ENCODE assay signal across 8 mouse cellular contexts in the genomic region with DNA sequence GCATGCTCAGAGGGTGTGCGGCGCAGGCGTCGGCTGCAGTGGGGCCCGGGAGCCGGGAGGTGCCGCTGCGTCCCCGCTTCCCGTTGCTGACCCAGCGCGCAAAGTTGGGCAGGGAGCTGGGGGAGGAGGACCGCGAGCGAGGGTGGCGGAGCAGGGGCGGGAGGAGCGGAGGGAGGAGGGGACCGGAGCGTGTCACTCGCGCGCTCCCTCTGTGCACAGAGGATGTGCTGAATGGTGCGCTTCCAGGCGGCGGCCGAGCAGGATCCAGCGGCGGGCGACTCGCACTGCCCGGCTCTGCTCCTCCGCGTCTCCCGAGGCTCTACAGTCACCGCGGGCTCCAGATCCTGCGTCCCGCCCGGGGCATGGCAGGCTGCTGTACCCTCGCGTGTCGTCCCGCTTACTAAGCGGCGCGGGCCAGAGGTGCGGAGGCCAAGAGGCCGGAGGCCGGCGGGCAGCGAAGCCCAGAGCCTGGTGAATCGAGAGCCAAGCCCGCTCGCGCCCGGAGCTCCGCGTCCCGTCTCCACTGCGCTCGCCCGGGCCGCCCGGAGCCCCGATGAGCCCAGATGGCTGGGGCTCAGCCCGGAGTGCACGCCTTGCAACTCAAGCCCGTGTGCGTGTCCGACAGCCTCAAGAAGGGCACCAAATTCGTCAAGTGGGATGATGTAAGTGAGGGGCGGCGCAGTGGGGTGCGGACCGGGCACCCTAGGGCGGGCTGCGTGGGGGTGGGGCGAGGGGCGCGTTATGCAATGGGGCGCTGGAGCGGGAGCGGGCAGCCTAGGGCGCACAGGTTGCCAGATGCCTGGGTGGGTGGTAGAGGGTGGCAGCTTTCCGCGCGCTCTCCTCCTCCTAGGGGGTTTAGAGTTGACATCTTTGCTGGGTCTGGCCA. TPM values are rescaled to one million over a fixed set of nuclear protein-coding genes. Genes with fewer than 3 reads are reported as not detected.
DNase-seq lines count a peak whose midpoint lies in the region; ATAC-seq lines count a peak whose summit lies in the region.

A gene (plus strand): TSS at position 98 of the 886 bp plus-strand sequence.

- H3K9ac ChIP-seq in embryonic facial prominence, embryonic 14.5 days (ENCODE audit: low read depth, low read length) = peak within 1 kb of the TSS; percentile 76
- peak within 1 kb of the TSS; percentile 76 for H3K9ac ChIP-seq in limb, embryonic 11.5 days (ENCODE audit: low read length)
- peak within 1 kb of the TSS; percentile 77 for H3K9ac ChIP-seq in midbrain, embryonic 12.5 days (replicated peaks)

- H3K9me3 ChIP-seq in embryonic facial prominence, embryonic 14.5 days (ENCODE audit: control insufficient read depth, low read length) = no peaks in the 10 kb centered on the region
- no peaks in the 10 kb centered on the region for H3K9me3 ChIP-seq in limb, embryonic 11.5 days (ENCODE audit: control insufficient read depth, low read length)
- no peaks in the 10 kb centered on the region for H3K9me3 ChIP-seq in midbrain, embryonic 12.5 days

- peak; percentile 97 for ATAC-seq in embryonic facial prominence, embryonic 14.5 days (ENCODE audit: low read depth)
- peak; percentile 94 for ATAC-seq in limb, embryonic 11.5 days (ENCODE audit: insufficient number of reproducible peaks, low FRiP score, low TSS enrichment, low read depth)
- peak; percentile 98 for ATAC-seq in midbrain, embryonic 12.5 days (ENCODE audit: low FRiP score, low read depth)

- WGBS in embryonic facial prominence, embryonic 14.5 days = 0% methylated on average over 42 of the region's 88 CpGs
- under 1% methylated on average over 81 of the region's 88 CpGs for WGBS in limb, embryonic 11.5 days
- WGBS in midbrain, embryonic 12.5 days = under 1% methylated on average over 82 of the region's 88 CpGs

- no peaks in the 10 kb centered on the region for H3K36me3 ChIP-seq in embryonic facial prominence, embryonic 14.5 days (ENCODE audit: control insufficient read depth, insufficient read depth, low read length)
- no peaks in the 10 kb centered on the region for H3K36me3 ChIP-seq in limb, embryonic 11.5 days (ENCODE audit: control insufficient read depth, insufficient read depth, low read length)
- no peaks in the 10 kb centered on the region for H3K36me3 ChIP-seq in midbrain, embryonic 12.5 days

- peaks cover 7% of the 10 kb centered on the region; the same call in 1 of the 2 replicates for H3K4me1 ChIP-seq in embryonic facial prominence, embryonic 14.5 days (ENCODE audit: control insufficient read depth, insufficient read depth, low read length)
- 0 out of 2 replicates have a peak, but pooled peaks cover 4% of the 10 kb centered on the region for H3K4me1 ChIP-seq in limb, embryonic 11.5 days (ENCODE audit: control insufficient read depth, insufficient read depth, low read length)
- peaks cover 11% of the 10 kb centered on the region for H3K4me1 ChIP-seq in midbrain, embryonic 12.5 days

- DNase-seq in brain, adult 2 months (ENCODE audit: low read depth, low spot score) = peak; percentile 95
- DNase-seq in embryonic facial prominence, embryonic 14.5 days (ENCODE audit: low spot score) = peak; percentile 93
- peak; percentile 82 for DNase-seq in heart, adult 8-10 months (ENCODE audit: low spot score)
- peak; percentile 89 for DNase-seq in kidney, adult 9 months
- peak; percentile 91 for DNase-seq in limb, embryonic 11.5 days (ENCODE audit: low spot score)
- DNase-seq in right cerebral cortex, postnatal 4 days = peak; percentile 90
- no peak for DNase-seq in MN1 (ENCODE audit: low spot score)

- H3K4me2 ChIP-seq in embryonic facial prominence, embryonic 14.5 days (ENCODE audit: low read depth, low read length) = peak within 1 kb of the TSS; percentile 87
- H3K4me2 ChIP-seq in limb, embryonic 11.5 days (ENCODE audit: low read depth, severe bottlenecking) = peak within 1 kb of the TSS; percentile 98
- H3K4me2 ChIP-seq in midbrain, embryonic 12.5 days (replicated peaks) = peak within 1 kb of the TSS; percentile 98

- peaks cover 6% of the 10 kb centered on the region; the same call in 1 of the 2 replicates for H3K27me3 ChIP-seq in embryonic facial prominence, embryonic 14.5 days (replicated peaks; ENCODE audit: control insufficient read depth, insufficient read depth, low read length)
- no peaks in the 10 kb centered on the region for H3K27me3 ChIP-seq in limb, embryonic 11.5 days (ENCODE audit: control insufficient read depth, insufficient read depth, low read length)
- H3K27me3 ChIP-seq in midbrain, embryonic 12.5 days = peaks cover 31% of the 10 kb centered on the region

- H3K27ac ChIP-seq in embryonic facial prominence, embryonic 14.5 days (replicated peaks; ENCODE audit: low read depth, low read length) = peak within 1 kb of the TSS; percentile 67
- H3K27ac ChIP-seq in limb, embryonic 11.5 days (replicated peaks; ENCODE audit: low read depth, low read length) = peak within 1 kb of the TSS; percentile 30; the same call in 1 of the 2 replicates
- H3K27ac ChIP-seq in midbrain, embryonic 12.5 days (replicated peaks) = peak within 1 kb of the TSS; percentile 60

- H3K4me3 ChIP-seq in embryonic facial prominence, embryonic 14.5 days (ENCODE audit: low read depth, low read length) = peak within 1 kb of the TSS; percentile 77
- peak within 1 kb of the TSS; percentile 63 for H3K4me3 ChIP-seq in limb, embryonic 11.5 days (ENCODE audit: low read depth, low read length)
- peak within 1 kb of the TSS; percentile 69 for H3K4me3 ChIP-seq in midbrain, embryonic 12.5 days

RNA-seq across cellular contexts. Expression of the gene that starts here (rescaled TPM):
- 8.7 and 13.0 TPM in 2 replicates for polyA plus RNA-seq in embryonic facial prominence, embryonic 14.5 days (2014; fragmentation: Nextera tagmentation; extraction: Ambion mirVana)
- 1 to 10 TPM; 3.8 to 4.4 (median 4.1) TPM for total RNA-seq in heart, adult 8-10 months (2022)
- 10.4 and 10.8 TPM in 2 replicates for polyA plus RNA-seq in limb, embryonic 11.5 days (2014; fragmentation: Nextera tagmentation; extraction: Ambion mirVana)
- polyA plus RNA-seq in midbrain, embryonic 12.5 days (2016; fragmentation: Nextera tagmentation; extraction: Ambion mirVana) = 10.3 and 12.0 TPM in 2 replicates
